Mouse (Mus musculus) kidney, postnatal 4 days (tissue): Measurements from ENCODE around the gene Olfr1170.

Experiments used
- DNase-seq, 2 experiments: peaks; one replicate each; pipeline ENCODE4 v3.0.0; 2021; ENCODE audit warnings: mixed read lengths in 2 of 2

Gene Olfr1170

GRCm38 (mm10) chr2:88228234-88228633 is at the start of gene Olfr1170:
TSS of gene Olfr1170 (minus strand) at chr2:88228334.
- DNase-seq, result no peak

GRCm38 (mm10) chr2:88220784-88221183 is 7.3 kb downstream of the Olfr1170 start:
- no peak for DNase-seq

GRCm38 (mm10) chr2:88181580-88181979 is 46.6 kb downstream of the Olfr1170 start, which contains the start of gene Olfr1168:
TSS of gene Olfr1168 (plus strand) at chr2:88181880.
- DNase-seq, result no peak
